Mouse (Mus musculus): Measurements from ENCODE around the gene Gm17349.

DNA sequence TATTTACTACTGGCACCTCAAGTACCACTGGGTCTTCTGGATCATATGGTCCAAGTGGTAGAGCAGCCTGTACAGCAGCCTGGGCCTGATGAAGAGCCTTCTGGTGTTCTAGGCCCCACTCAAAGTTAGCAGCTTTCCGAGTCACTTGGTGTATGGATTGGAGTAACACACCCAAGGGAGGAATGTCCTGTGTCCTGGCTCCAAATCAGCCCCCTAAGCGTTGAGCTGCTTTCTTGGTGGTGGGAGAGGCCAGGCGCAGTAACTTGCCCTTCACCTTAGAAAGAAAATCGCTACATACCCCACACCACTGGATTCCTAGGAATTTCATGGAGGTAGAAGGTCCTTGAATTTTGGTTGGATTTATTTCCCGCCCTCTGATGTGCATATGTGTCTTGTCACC, 21.1 kb downstream of the Gm17349 start:
- no peak for TF ChIP-seq CTCF (IDR thresholded peaks at IDR 0.05 in 2 of 3, conservative IDR thresholded peaks at IDR 0.05 in 1 of 3; ENCODE audit: control insufficient read depth in 1 of 3, insufficient read depth in 1 of 3, low read depth in 2 of 3, low read length in 3 of 3, poor library complexity in 1 of 3, severe bottlenecking in 1 of 3)
- no peak for TF ChIP-seq MXI1 (IDR thresholded peaks at IDR 0.05; ENCODE audit: low read depth, low read length)
- TF ChIP-seq ZNF384 (IDR thresholded peaks at IDR 0.05; ENCODE audit: low read depth, low read length) = no peak
- TF ChIP-seq NELFE (IDR thresholded peaks at IDR 0.05; ENCODE audit: low read depth, low read length) = no peak
- TF ChIP-seq KAT2A (conservative IDR thresholded peaks at IDR 0.05; ENCODE audit: low read depth, low read length) = no peak

All from MEL (cell line).